Mouse (Mus musculus) heart, adult 2 months (tissue): ENCODE measurements at regions not wholly inside any gene's neighbourhood (a gene's known extent, or its start where the extent isn't known, plus 50 kb on each side); places are given as distances from the start of the nearest gene placed in this dataset.

Experiments used
- CTCF ChIP-seq: fragments of 200-600 bp; IDR thresholded peaks from 2 replicates; pipeline ENCODE4 v1.8.1; 2022; ENCODE audit warnings: antibody characterized with exemption, mild to moderate bottlenecking, moderate library complexity
- EP300 ChIP-seq: fragments of 200-500 bp; IDR thresholded peaks from 2 replicates; pipeline ENCODE4 v1.6.1; 2011; ENCODE audit warnings: low read depth, low read length, control low read depth; ENCODE audit not compliant: insufficient read depth

DNA sequence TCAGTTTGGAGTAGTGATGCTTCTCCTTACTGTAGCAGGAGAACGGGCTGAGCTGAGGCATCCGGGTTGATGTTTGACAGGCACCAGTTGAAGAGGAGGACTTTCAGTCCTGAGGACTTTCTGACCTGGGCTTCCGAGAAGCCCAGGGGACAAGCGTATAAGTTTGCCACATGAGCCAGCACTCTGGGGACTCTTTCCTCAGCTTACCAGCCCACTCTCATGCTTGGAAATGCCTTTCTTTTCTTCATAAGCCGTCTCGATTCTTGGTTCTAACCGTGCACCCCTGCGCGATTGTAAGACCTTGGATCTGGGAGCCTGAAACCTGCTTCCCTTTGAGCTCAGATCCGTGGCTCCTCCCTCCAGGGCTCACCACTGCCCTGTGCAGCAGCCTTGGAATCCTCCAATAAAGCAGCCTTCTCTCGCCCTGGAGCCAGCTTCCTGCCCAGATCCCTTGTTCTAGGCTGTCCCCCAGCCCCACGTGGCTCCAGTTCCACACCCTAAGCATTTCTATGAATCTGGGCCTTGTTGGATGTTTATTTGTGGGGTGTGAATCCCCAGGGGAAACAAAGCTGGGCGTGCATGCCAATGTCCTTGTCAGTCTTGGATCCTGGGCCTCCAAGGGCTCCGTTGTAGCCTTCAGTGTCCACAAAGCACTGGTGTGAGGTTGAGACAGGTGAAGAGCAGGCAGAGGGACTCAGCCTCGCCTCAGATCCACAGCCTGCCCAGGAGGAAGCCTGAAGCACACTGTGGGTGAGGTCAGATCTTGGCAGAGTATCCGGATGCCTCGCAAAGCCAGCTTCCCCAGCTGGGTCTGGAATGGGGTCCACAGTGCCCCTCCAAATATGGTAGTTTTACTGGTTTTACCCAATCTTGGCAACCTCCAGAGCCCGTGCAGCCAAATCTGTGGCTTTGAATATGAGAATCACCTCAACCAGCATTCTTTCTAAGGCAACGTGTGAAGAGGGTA is 163.7 kb downstream of the Ly86 start:
- TF ChIP-seq CTCF = no peak
- TF ChIP-seq EP300 = no peak
